Mouse (Mus musculus): ENCODE measurements at regions not wholly inside any gene's neighbourhood (a gene's known extent, or its start where the extent isn't known, plus 50 kb on each side); places are given as distances from the start of the nearest gene placed in this dataset.

DNA sequence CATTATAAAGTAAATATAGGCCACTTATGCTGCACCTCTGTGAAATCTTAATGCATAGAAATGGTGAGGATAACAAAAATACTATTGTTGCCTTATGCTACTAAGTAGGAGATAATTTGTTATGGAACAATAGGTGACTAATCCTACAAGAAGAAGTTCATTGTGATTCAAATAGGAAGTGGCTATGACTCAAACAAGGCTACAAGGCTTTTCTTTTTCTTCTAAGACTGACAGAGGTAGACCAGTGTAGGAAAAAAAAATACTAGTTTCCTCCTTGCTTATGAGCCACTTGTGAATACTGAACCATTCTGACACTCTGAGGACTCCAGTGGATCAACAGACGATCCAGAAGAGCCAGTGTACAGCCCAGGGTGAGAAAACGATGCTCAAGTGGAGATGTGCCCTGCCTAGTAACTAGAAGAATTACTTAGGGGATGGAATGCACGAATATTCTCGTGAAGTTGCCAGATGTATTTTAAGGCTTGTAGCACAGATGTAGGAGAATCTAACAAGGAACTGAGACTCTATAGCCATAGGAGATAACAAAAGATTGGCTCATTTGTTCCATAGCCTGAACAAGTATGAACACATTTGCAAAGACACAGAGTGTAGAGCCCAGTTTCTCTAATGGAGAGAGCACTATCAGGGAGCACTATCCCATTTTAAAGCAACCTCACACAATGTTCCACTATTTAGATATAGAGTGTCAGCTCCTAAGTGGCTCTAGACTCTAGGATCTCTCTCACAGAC, 60.3 kb downstream of the Fzd1 start:
- no peaks in the 10 kb centered on the region for H3K9me3 ChIP-seq (ENCODE audit: control insufficient read depth, low read length)
- no peaks in the 10 kb centered on the region for H3K4me1 ChIP-seq (ENCODE audit: control insufficient read depth, insufficient read depth, low read length)
- H3K27me3 ChIP-seq (ENCODE audit: control insufficient read depth, insufficient read depth, low read length): no peaks in the 10 kb centered on the region
- no peak overlapping the region for H3K4me3 ChIP-seq (ENCODE audit: low read length)
- H3K4me2 ChIP-seq (replicated peaks; ENCODE audit: low read depth, low read length): no peak overlapping the region
- H3K9ac ChIP-seq (ENCODE audit: low read depth, low read length): no peak overlapping the region
- no peaks in the 10 kb centered on the region for H3K36me3 ChIP-seq (ENCODE audit: control insufficient read depth, insufficient read depth, low read length)
- WGBS: 83% methylated on average over 4 of the region's 4 CpGs
- no peak overlapping the region for H3K27ac ChIP-seq (ENCODE audit: low read depth, low read length)
- ATAC-seq (ENCODE audit: low FRiP score, low TSS enrichment): no peak

DNA sequence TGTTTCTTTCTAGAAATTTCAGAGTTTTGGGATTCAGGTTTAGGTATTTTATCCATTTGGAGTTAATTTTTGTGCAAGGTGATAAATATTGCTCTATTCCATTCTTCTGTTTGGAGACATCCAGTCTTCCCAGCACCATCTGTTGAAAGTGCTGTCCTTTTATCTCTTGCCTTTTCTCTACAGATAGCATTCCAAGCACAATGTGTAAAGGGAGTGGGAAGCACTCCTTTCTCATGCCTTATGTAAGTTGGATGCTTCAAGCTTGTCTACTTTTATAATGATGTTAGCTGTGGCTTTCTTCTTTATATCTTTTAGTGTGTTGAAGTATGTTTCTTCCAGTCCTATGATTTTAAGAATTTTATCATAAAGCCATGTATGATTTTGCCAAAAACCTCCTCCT, 61.1 kb downstream of the Fzd1 start:
- no peaks in the 10 kb centered on the region for H3K27me3 ChIP-seq (ENCODE audit: control insufficient read depth, insufficient read depth, low read length)
- H3K36me3 ChIP-seq (ENCODE audit: control insufficient read depth, insufficient read depth, low read length): no peaks in the 10 kb centered on the region
- H3K9ac ChIP-seq (ENCODE audit: low read depth, low read length): no peak overlapping the region
- no peak overlapping the region for H3K27ac ChIP-seq (ENCODE audit: low read depth, low read length)
- H3K9me3 ChIP-seq (ENCODE audit: control insufficient read depth, low read length): no peaks in the 10 kb centered on the region
- ATAC-seq (ENCODE audit: low FRiP score, low TSS enrichment): no peak
- H3K4me2 ChIP-seq (replicated peaks; ENCODE audit: low read depth, low read length): no peak overlapping the region
- no peaks in the 10 kb centered on the region for H3K4me1 ChIP-seq (ENCODE audit: control insufficient read depth, insufficient read depth, low read length)
- H3K4me3 ChIP-seq (ENCODE audit: low read length): no peak overlapping the region

DNA sequence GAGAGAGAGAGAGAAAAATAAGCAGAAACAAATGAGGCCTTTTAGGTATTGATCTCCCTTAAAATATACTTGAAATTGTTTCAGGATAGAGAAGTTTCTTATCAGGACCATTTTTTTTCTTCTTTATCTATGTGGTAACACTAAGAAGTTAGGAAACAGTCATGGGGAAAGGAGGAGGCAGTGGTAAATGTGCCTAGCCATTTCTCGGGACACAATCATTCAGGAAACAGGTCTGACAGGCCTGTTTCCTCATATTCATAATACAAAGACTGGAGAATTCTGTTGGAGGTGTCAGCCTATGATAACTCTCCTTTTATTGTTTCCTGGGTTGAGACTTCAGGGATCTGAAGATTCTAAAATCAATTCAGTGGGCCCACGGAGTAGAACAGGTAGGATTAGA, 68.7 kb downstream of the Fzd1 start:
- no peak for ATAC-seq (ENCODE audit: low FRiP score, low TSS enrichment)
- no peaks in the 10 kb centered on the region for H3K27me3 ChIP-seq (ENCODE audit: control insufficient read depth, insufficient read depth, low read length)
- no peaks in the 10 kb centered on the region for H3K9me3 ChIP-seq (ENCODE audit: control insufficient read depth, low read length)
- no peak overlapping the region for H3K9ac ChIP-seq (ENCODE audit: low read depth, low read length)
- H3K36me3 ChIP-seq (ENCODE audit: control insufficient read depth, insufficient read depth, low read length): no peaks in the 10 kb centered on the region
- WGBS: 60% methylated on average over 2 of the region's 2 CpGs
- H3K4me2 ChIP-seq (replicated peaks; ENCODE audit: low read depth, low read length): no peak overlapping the region
- H3K4me3 ChIP-seq (ENCODE audit: low read length): no peak overlapping the region
- no peaks in the 10 kb centered on the region for H3K4me1 ChIP-seq (ENCODE audit: control insufficient read depth, insufficient read depth, low read length)
- H3K27ac ChIP-seq (ENCODE audit: low read depth, low read length): no peak overlapping the region

DNA sequence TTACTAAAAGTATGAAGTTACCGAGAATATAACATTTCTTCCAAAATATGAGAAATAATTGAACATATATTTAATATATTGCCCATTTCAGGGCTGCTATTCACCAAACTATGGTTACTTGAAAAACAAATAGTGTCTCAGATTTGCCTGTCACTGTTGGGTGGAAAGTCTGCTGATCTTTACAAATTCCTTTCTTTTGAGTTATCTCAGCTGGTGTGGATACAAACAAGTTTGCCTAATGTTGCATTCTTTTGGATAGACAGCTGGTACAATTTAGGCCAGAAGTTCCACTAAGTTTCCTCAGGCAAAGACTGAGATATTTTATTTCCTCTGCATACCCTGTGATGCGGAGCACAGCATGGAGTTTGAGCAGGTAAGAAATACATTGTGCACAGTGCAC, 82.5 kb downstream of the Fzd1 start:
- Histone ChIP-seq H3K27ac (ENCODE audit: low read depth, low read length) (no peak overlapping the region), H3K4me2 (replicated peaks; ENCODE audit: low read depth, low read length) (no peak overlapping the region), H3K4me1 (ENCODE audit: control insufficient read depth, insufficient read depth, low read length) (no peaks in the 10 kb centered on the region), H3K9me3 (ENCODE audit: control insufficient read depth, low read length) (no peaks in the 10 kb centered on the region), H3K9ac (ENCODE audit: low read depth, low read length) (no peak overlapping the region), H3K36me3 (ENCODE audit: control insufficient read depth, insufficient read depth, low read length) (no peaks in the 10 kb centered on the region), H3K4me3 (ENCODE audit: low read length) (no peak overlapping the region), H3K27me3 (ENCODE audit: control insufficient read depth, insufficient read depth, low read length) (no peaks in the 10 kb centered on the region)
- ATAC-seq (ENCODE audit: low FRiP score, low TSS enrichment): no peak
- 88% methylated on average over 2 of the region's 2 CpGs for WGBS

DNA sequence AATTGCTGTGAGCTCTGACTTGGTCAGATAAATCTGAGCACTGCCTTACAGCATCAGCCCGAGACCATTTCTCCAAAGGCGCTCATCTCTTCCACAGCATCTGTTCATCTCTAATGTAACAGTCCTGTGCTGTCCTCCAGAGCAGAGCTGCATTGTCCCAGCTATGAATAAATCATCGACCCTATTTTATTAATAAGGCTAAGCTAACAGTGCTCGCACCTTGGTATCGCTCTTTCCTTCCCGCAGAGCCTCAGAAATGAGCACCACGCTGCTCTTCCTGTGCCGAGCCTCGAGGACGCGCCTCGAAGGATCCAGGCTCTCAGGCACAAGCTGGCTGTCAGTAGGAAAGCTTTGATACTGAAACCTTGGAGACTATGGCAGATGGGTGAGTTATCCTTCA, 91.5 kb downstream of the Fzd1 start:
- whole genome bisulfite sequencing: 68% methylated on average over 12 of the region's 12 CpGs
- H3K9ac ChIP-seq (ENCODE audit: low read depth, low read length): no peak overlapping the region
- no peak for ATAC-seq (ENCODE audit: low FRiP score, low TSS enrichment)
- H3K27ac ChIP-seq (ENCODE audit: low read depth, low read length): no peak overlapping the region
- H3K4me2 ChIP-seq (replicated peaks; ENCODE audit: low read depth, low read length): no peak overlapping the region
- H3K9me3 ChIP-seq (ENCODE audit: control insufficient read depth, low read length): no peaks in the 10 kb centered on the region
- peaks cover 12% of the 10 kb centered on the region; the same call in 1 of the 2 replicates for H3K4me1 ChIP-seq (ENCODE audit: control insufficient read depth, insufficient read depth, low read length)
- H3K36me3 ChIP-seq (ENCODE audit: control insufficient read depth, insufficient read depth, low read length): no peaks in the 10 kb centered on the region
- no peaks in the 10 kb centered on the region for H3K27me3 ChIP-seq (ENCODE audit: control insufficient read depth, insufficient read depth, low read length)
- no peak overlapping the region for H3K4me3 ChIP-seq (ENCODE audit: low read length)

DNA sequence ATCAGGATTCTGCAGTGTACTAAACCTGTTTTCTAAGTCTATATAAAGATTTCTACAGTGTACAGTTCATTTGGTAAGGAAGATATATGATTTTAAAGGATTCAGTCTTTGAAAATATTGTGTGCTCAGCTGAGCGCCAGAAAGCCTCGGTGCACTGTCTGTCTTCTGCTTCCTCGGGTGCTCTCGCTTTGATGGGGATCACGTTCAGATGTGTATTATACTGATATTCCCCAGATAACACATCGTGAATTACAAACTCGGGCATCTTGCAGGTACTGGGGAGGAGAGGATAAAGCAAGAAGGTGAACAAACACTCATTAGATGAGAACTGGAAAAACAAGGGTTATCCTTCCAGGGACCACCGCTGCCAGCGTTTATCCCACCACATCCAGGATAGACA, 91.9 kb downstream of the Fzd1 start:
- Histone ChIP-seq H3K36me3 (ENCODE audit: control insufficient read depth, insufficient read depth, low read length) (no peaks in the 10 kb centered on the region), H3K4me3 (ENCODE audit: low read length) (no peak overlapping the region), H3K27me3 (ENCODE audit: control insufficient read depth, insufficient read depth, low read length) (no peaks in the 10 kb centered on the region), H3K27ac (ENCODE audit: low read depth, low read length) (no peak overlapping the region), H3K4me1 (ENCODE audit: control insufficient read depth, insufficient read depth, low read length) (peaks cover 12% of the 10 kb centered on the region; the same call in 1 of the 2 replicates), H3K4me2 (replicated peaks; ENCODE audit: low read depth, low read length) (no peak overlapping the region), H3K9me3 (ENCODE audit: control insufficient read depth, low read length) (no peaks in the 10 kb centered on the region), H3K9ac (ENCODE audit: low read depth, low read length) (no peak overlapping the region)
- no peak for ATAC-seq (ENCODE audit: low FRiP score, low TSS enrichment)
- whole genome bisulfite sequencing: 67% methylated on average over 9 of the region's 9 CpGs

DNA sequence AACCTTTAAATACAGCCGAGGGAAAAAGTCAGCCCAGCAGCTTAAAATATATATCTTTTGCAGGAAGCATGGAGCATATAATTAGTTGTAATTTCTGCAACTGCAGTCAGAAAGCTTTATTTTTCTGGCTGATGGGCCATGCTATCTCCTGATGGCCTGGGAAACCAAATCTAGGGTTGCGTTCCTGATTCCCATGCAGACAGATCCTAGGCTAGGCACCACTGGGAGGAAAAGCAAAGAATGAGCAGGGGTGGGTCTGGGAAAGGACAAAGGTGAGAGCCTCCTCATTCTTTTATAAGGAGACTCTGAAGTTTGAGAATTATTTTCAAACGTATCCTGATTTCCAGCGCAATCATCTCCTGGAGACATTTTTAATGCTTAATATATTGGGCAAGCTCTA, 92.9 kb downstream of the Fzd1 start:
- Histone ChIP-seq H3K9me3 (ENCODE audit: control insufficient read depth, low read length) (no peaks in the 10 kb centered on the region), H3K9ac (ENCODE audit: low read depth, low read length) (no peak overlapping the region), H3K4me2 (replicated peaks; ENCODE audit: low read depth, low read length) (no peak overlapping the region), H3K36me3 (ENCODE audit: control insufficient read depth, insufficient read depth, low read length) (no peaks in the 10 kb centered on the region), H3K27me3 (ENCODE audit: control insufficient read depth, insufficient read depth, low read length) (no peaks in the 10 kb centered on the region), H3K4me1 (ENCODE audit: control insufficient read depth, insufficient read depth, low read length) (peaks cover 12% of the 10 kb centered on the region; the same call in 1 of the 2 replicates), H3K27ac (ENCODE audit: low read depth, low read length) (no peak overlapping the region), H3K4me3 (ENCODE audit: low read length) (no peak overlapping the region)
- 0 out of 2 replicates have a peak, but pooled peaks have one; percentile 69 for ATAC-seq (ENCODE audit: low FRiP score, low TSS enrichment)
- 23% methylated on average over 4 of the region's 4 CpGs for WGBS

DNA sequence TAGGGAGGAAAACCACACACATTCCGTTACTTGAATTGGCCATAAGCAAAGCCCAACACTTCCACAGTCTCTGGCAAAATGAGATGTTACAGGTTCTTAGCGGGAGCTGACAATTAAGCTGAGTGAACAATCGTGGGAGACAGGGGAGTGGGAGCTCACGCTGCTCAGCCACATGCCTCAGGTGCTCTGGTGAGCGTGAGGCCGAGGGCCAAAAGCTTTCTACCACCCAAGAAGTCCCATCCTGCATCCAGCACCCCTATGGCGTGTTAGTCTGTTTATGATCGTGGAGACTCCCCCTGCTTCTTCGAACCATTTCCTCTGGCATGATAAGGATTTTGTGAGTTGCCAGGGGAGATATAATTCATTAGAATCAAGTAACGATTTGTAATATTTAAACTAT, 93.3 kb downstream of the Fzd1 start:
- Histone ChIP-seq H3K27ac (ENCODE audit: low read depth, low read length) (no peak overlapping the region), H3K4me3 (ENCODE audit: low read length) (no peak overlapping the region), H3K9me3 (ENCODE audit: control insufficient read depth, low read length) (no peaks in the 10 kb centered on the region), H3K9ac (ENCODE audit: low read depth, low read length) (no peak overlapping the region), H3K36me3 (ENCODE audit: control insufficient read depth, insufficient read depth, low read length) (no peaks in the 10 kb centered on the region), H3K4me1 (ENCODE audit: control insufficient read depth, insufficient read depth, low read length) (peaks cover 12% of the 10 kb centered on the region; the same call in 1 of the 2 replicates), H3K27me3 (ENCODE audit: control insufficient read depth, insufficient read depth, low read length) (no peaks in the 10 kb centered on the region), H3K4me2 (replicated peaks; ENCODE audit: low read depth, low read length) (no peak overlapping the region)
- ATAC-seq (ENCODE audit: low FRiP score, low TSS enrichment): no peak
- 23% methylated on average over 10 of the region's 10 CpGs for WGBS

DNA sequence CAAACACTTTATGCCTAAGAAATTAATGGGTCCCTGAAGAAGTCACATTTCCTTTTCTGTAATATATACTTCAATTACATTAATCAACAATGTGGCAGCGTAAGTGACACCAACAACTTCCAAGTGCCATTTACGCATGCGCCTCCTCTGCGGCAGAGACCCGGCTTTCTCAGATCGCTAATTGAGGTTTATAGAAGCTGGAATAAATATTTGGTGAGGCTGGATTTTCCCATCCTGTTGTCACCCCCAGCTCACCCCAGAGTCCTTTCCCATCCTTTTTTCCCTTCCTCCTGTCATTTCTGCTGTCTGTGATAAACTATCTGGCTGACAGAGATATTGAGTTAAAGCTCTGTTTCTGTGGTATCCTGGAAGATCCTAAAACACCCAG, 95.6 kb downstream of the Fzd1 start:
- Histone ChIP-seq H3K4me3 (ENCODE audit: low read length) (no peak overlapping the region), H3K27me3 (ENCODE audit: control insufficient read depth, insufficient read depth, low read length) (no peaks in the 10 kb centered on the region)
- ATAC-seq (ENCODE audit: low FRiP score, low TSS enrichment): no peak

More for the DNA sequence above, 95.6 kb downstream of the Fzd1 start:
- H3K27ac ChIP-seq (ENCODE audit: low read depth, low read length): no peak overlapping the region
- H3K4me1 ChIP-seq (ENCODE audit: control insufficient read depth, insufficient read depth, low read length): peaks cover 12% of the 10 kb centered on the region; the same call in 1 of the 2 replicates
- H3K36me3 ChIP-seq (ENCODE audit: control insufficient read depth, insufficient read depth, low read length): no peaks in the 10 kb centered on the region
- WGBS: 15% methylated on average over 6 of the region's 6 CpGs
- H3K9ac ChIP-seq (ENCODE audit: low read depth, low read length): no peak overlapping the region
- H3K4me2 ChIP-seq (replicated peaks; ENCODE audit: low read depth, low read length): peak overlapping the region; percentile 24
- H3K9me3 ChIP-seq (ENCODE audit: control insufficient read depth, low read length): no peaks in the 10 kb centered on the region
